Mouse (Mus musculus) heart, postnatal 0 days (tissue): Measurements from ENCODE around the gene Ipo7.

Experiments
- CTCF ChIP-seq: IDR thresholded peaks from 2 replicates; pipeline ENCODE4 v1.5.1; 2016; ENCODE audit warnings: antibody characterized with exemption, control low read depth, low read depth
- EP300 ChIP-seq: IDR thresholded peaks from 2 replicates; pipeline ENCODE4 v1.6.1; 2016; ENCODE audit warnings: antibody characterized with exemption, low read depth

GRCm38 (mm10) chr7:109991286-109991685 lies 26.8 kb upstream of the Ipo7 start:
- TF ChIP-seq CTCF (no peak), EP300 (no peak)
